Mouse (Mus musculus) right cerebral cortex, postnatal 4 days (tissue): Measurements from ENCODE around the gene Avpr2.

ENCODE experiments used
- DNase-seq: peaks from one replicate; pipeline ENCODE4 v3.0.0-alpha.2; 2022

The Avpr2 gene

DNA sequence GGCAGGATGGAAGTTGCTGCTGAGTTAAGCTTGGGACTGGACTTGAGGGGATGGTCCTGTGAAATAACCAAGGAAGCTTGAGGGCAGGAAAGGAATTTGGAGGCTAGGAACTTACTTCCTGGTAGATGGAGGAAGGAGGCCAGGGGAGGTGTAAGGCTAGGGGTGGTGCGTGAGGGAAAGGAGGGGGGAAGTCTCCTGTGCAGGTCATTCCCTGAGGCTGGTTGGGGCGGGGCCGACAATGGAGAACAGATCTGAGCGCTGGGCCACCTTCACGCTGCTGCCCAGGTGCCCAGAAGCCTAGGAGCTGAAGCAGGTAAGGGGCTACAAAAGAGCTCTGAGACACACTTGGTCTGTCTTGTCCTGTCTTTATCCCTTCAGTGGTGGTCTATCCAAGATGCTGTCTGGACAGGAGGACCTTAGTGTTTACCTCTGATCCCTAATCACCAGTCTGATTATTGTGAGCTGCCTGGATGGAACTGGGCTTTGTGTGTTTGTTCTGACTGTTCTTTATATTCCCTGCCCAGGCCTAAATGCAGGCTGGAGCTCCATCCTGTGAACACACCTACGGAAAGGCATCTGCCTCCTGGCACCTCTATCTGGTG, at the start of gene Avpr2:
Gene Avpr2 (plus strand): TSS at position 552 of the 602 bp plus-strand sequence.
- no peak for DNase-seq

DNA sequence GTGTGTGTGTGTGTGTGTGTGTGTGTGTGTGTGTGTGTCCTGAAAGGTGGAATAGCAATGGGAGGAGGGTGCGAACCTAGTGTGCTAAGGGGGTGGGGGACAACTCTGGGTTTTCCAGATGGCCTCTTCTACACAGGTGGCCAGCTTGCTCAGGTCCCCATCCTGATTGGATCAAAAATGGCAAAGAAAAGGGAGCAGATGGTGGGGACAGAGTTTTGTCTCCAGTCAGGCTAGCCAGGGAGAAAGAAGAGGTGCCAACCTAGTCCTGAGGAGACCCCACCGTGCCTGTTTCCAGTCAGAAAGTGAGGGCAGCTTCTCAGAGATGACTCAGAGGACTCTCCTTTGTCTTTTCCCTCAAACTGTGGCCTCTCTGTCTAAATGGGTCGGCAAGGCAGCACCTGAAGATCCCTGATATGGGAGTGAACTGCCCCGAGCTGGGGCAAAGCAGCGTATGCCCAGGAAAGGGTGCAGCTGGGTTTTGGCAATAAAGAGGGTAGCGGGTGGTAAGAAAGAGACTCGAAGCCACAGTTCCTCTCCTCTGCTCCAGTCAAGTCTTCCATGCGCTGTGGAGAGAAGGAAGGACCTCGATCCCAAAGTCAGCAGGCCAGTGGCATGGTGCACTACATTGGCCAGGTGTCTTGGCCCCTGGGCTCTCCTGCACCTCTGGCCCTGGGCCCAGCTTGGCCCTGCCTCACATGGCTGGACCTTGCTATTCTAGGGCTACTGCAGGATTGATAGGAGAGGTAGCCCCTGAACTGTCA, 37.4 kb upstream of the Avpr2 start:
- no peak for DNase-seq

DNA sequence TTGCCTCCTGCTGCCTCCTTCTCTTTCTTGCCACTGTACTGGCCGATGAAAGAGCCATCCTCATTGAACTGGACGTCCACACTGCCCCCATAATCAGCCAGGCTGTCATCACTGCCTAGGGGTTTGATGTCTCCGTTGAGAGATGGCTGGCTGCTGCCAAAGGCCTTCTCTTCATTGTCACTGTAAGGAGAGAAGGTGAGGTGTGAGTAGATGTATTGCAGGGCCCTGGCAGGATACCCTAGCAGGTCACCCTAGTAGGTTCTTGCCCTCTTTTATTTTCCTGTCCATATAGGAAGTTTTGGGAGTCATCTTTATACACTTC, 36.9 kb upstream of the Avpr2 start:
- DNase-seq = no peak

DNA sequence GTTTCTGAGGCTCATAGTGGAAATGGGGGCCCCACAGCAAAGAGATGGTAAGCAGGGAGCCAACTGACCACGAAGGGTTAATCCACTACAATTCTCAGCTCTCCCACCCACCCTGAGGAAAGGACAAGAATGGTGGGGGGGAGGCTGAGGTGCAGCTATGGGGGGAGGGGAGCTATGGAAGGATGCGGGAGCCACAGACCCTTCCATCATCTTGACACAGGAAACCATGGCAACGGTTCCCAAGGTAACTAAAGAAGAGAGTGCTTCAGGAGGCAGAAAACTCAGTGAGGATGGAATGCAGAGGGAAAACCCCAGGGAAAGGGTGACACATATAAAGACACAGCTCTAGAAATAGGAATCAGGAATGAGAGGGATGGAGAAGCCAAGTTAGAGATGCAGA, 27.2 kb upstream of the Avpr2 start:
- DNase-seq = no peak

DNA sequence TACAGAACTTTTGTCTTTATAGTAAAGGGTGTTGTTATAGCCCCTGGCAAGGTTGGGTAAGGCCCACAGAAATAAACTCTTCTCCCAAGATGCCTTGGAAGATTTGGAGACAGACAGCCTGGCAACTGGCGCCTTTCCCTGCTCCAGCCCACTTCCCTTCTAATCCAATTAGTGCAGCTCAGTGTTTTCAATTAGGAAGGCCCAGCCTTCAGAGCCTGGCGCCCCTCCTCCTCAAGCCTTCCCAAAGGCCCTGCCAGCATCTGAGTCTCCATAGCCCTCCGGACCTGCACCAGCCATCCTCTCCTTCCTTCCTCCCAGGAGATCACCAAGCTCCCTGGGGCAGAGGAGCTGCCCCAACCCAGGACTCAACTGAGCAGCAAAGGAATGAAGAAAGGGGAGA, 24.6 kb upstream of the Avpr2 start:
- no peak for DNase-seq

- no peak for DNase-seq
Measured at GRCm38 (mm10) chrX:73867852-73868251, 24.1 kb upstream of the Avpr2 start.

DNA sequence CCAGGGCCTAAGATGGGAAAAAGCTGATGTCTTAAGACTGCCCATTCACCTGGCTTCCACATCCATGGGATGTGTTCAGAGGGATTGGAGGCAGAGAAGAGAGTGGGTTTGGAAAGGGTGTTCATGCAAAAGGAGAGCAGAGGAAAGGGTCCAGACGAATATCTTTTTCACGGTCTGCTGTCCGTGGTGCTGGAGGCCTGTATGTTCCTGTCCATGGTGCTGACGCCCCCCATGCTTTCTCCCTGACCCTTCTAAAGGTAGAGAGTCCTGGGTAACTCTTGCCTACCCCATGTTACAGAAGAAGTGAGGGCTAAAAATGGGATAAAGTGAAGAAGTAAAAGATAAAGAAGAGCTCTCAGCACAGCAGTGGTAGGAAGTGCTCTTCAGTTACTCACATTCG, 22.6 kb upstream of the Avpr2 start:
- no peak for DNase-seq

- no peak for DNase-seq
Measured at GRCm38 (mm10) chrX:73871474-73871873, 20.4 kb upstream of the Avpr2 start.

GRCm38 (mm10) chrX:73871956-73872355, 19.9 kb upstream of the Avpr2 start:
- no peak for DNase-seq

DNA sequence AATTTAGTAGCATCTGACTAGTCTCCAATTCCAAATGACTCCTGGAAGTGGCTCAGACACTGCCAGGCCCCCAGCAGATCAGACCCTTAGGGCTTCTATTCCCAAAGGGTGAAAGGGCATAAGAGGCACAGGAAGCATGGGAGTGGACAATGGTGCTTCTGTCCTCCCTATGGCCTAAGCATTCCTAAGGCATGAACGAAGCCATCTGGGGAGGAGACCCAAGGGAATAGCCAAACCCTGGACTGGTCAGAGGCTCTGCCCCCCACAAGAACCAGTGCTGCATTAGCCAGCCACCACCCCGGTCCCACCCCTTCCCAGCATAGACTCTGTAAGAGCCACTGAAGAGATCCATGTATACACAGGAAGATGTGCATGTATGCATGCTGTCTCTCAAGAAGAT, 16.0 kb upstream of the Avpr2 start:
- no peak for DNase-seq

GRCm38 (mm10) chrX:73877014-73877413, 14.9 kb upstream of the Avpr2 start:
- DNase-seq = no peak

DNA sequence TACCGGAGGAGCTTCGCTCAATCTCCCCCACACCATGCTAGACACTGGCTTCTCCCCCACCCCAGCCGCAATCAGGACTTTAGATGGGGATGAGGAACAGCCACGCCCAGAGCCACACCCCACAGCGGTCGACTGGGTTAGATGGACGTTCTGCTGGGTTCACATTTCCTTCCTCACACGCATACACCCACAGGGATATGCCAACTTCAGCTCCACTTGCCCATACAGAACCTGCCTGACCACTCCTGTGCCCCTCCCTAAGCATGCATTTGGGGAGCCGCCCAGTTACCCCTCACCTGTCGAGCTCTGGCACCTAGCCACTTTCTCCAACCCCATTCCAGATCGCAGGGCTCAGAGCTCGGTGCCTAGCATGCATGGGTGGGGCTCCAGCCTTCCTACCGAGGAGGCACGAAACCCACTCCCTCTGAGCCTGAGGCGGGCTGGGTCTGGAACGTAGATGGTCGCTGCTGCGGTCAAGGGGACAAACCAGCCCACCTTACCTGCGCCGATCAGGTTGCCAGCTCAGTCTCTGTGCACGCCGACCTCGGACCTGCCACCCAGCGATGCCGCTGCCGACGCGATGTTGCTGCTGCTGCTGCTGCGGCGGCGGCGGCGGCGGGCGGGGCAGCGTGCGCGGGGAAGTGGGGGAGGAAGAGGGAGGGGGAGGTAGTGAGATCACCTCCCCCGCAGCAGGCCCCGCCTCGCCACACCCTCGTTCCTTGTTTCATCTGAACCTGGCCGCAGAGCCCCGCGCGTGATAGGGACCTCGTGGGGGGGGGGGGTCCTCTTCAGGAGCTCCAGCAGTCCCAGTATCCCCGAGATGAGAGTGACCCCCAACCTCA, 11.5 kb upstream of the Avpr2 start:
- DNase-seq = peak; percentile 63

GRCm38 (mm10) chrX:73881036-73881427, 10.9 kb upstream of the Avpr2 start:
- no peak for DNase-seq

DNA sequence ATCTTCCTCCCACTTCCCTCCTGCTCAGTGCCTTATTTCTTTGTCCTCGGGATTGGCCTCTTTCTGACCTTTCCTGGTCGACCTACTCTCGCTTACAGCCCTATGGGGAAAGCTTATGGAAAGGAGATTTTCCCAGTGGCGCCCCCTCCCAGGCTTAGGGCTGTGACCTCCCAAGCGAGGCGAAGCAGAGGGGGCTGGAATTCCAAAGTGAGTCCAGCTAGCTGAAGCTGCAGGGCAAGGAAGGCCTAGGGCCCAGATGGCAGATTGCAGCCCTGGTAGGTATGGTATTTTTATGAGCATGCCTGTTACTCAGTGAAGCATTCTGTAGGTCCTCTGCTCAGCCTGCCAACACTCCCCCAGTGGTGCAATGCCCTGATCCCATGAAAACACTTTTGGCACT, 10.4 kb upstream of the Avpr2 start:
- no peak for DNase-seq

DNA sequence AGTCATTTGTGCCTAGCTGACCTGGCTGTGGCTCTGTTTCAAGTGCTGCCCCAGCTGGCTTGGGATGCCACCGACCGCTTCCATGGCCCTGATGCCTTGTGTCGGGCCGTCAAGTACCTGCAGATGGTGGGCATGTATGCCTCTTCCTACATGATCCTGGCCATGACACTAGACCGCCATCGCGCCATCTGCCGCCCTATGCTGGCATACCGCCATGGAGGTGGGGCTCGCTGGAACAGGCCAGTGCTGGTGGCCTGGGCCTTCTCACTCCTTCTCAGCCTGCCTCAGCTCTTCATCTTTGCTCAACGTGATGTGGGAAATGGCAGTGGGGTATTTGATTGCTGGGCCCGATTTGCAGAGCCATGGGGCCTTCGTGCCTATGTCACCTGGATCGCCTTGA, 931 bp downstream of the Avpr2 start:
- no peak for DNase-seq

DNA sequence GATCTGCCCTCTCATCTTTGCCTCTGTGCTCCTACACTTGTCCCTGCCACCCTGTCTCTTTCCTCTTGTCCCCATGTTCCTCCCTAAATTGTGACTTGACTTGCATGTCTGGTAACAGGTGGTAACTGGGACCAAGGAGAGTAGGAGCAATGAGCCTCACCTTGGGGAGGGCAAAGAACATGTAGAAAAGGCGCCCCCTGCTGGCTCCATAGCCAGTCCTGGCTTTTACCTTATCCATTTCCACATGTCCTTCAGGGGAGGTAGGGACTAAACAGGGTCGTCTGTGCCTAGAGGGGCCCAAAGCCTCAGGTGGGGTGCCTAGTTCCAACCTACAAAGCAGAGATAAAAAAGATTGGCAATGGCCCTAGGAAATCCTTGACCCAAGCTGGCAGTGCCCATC, 3.8 kb downstream of the Avpr2 start, which contains the start of gene L1cam:
Gene L1cam (minus strand): TSS at position 387 of the 400 bp plus-strand sequence.
- peak; percentile 47 for DNase-seq

DNA sequence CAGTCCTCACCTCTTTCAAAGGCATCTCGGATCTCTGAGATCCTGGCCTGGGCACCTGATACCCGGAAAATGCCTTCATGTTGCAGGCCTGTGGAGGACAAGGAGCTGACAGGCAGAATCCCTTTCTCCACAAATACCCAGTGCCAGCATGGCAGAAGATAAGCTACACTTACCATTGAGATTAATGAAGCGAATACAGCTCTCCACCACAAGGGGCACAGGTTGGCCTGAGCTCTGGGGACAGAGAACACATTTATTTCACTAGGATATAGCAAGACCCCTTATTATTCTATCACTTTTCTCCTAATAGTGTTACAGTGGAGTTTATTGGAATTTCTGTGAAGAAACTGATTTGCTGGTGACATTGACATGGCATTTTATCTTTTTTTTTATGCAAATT, 6.1 kb downstream of the Avpr2 start:
- no peak for DNase-seq

- DNase-seq = no peak
Measured at GRCm38 (mm10) chrX:73910049-73910448, 18.1 kb downstream of the Avpr2 start.

DNA sequence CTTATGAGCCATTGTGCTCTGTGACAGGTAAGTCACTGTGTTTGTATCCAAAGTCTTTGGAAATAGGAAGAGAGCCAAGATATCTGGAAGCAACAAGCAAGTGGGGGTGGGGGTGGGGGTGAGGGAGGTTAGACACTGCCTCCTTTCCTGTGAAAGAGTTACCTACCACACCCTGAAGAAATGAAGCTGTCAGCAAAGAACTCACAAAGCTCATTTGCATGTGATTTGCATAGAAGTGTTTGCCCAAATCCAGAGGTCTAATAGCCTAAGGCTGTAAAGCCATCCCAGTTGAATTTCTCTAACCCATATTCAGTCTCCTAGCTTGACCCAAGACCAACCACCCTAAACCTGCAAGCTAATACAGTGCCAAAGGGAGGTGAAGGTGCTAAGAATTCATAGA, 18.5 kb downstream of the Avpr2 start:
- no peak for DNase-seq

DNA sequence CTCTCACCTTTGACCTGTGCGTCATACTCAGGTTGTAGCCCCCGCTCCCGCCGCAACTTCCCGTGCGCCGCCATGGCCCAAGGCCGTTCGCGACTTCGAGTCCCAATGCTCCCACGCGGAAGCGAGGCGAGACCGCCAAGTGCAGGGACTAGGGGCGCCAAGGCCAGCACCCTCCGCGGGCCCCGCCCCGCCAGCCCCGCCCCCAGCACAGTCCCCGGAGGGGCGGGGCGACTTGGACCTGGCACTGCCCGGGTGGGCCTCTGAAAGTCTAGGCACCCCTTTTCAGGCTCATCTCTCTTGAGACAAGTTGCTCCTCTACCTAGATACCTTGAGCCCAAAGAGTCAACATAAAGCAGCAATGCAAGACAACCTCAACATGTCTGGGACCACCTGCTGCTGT, 19.3 kb downstream of the Avpr2 start:
- no peak for DNase-seq

DNA sequence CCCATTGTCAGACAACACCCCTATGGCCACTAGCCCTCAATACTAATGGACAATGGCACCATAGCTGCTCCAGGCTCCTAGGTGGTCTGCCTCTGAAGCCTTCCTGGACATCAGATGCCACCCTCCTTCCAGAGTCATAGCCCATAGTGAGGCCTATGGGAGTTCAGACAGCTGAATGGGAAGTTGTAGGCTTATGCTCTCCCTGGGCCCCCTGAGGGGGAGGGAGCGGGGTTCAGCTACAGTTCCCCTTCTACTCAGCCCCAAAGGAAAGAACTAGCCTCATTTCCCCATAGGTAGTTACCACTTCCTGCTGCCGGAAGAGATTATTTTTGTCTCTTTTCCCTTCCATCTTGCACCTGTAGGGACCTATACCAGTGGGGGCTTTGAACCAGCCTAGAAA, 19.7 kb downstream of the Avpr2 start:
- DNase-seq = no peak

DNA sequence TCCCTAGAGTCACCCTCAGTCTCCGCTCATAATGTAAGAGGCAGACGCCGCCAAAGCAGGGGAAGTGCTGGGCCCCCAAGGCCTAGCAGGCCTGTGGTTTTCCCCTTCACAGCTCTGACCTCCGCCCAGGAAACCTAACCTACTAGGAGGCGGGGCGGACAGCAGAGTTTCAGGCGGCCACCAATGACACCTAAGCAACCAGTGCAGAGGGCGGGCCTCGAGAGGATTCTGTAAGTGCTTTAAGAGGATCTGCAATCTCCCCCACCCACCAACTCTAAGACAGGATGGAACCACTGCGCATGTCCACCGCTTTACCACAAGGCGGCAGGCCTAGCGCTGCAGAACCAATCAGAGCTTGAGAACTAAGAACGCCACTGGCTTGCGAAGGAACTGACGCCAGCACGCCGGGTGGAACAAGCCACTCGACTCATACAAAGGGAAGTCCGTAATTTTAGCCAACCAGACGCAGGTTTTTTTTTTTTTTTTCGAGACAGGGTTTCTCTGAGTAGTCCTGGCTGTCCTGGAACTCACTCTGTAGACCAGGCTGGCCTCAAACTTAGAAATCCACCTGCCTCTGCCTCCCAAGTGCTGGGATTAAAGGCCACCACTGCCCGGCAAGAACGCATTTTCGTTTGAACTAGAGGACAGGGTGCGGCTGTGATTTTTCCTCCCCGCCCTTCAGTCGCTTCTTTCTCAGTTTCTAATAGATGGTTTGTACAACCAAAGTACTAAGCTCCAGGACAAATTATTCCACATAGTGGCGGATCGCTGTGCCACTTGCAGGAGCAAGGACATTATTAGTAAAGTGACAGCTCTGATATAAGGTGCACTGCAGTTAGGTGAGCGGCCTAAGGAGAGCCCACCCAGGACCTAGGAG, 23.2 kb downstream of the Avpr2 start:
- peak; percentile 80 for DNase-seq

- no peak for DNase-seq
Measured at GRCm38 (mm10) chrX:73916945-73917344, 25.0 kb downstream of the Avpr2 start.
